Mouse (Mus musculus) liver, embryonic 14.5 days (tissue): ENCODE measurements around the gene Sowahc.

ENCODE experiments used
- CTCF ChIP-seq: IDR thresholded peaks from 2 replicates; pipeline ENCODE4 v1.5.1; 2016; ENCODE audit warnings: antibody characterized with exemption, low read depth, control low read depth
- EP300 ChIP-seq: IDR thresholded peaks from 2 replicates; pipeline ENCODE4 v1.6.1; 2016; ENCODE audit warnings: antibody characterized with exemption, low read depth

- TF ChIP-seq CTCF (no peak), EP300 (no peak)
These were observed 37.8 kb downstream of the Sowahc start for GRCm38 (mm10) chr10:59259572-59259971.
